Mouse (Mus musculus) bone marrow, adult 2 months (tissue): ENCODE measurements around the gene Tab1.

ENCODE experiments used
- CTCF ChIP-seq: fragments of 200-500 bp; IDR thresholded peaks from 2 replicates; pipeline ENCODE4 v1.5.1; 2011; ENCODE audit warnings: low read length, control low read depth; ENCODE audit not compliant: control insufficient read depth, insufficient read depth
- POLR2A ChIP-seq: fragments of 200-500 bp; IDR thresholded peaks from 2 replicates; pipeline ENCODE4 v1.6.1; 2011; ENCODE audit warnings: low read depth, mild to moderate bottlenecking, control low read depth, low read length, borderline replicate concordance; ENCODE audit not compliant: control insufficient read depth

- TF ChIP-seq POLR2A (no peak), CTCF (no peak)
These were observed 15.6 kb downstream of the Tab1 start for GRCm38 (mm10) chr15:80148565-80148964.
